Mouse (Mus musculus): ENCODE results near the gene Hacd2. TPM values are rescaled to one million over a fixed set of nuclear protein-coding genes. Genes with fewer than 3 reads are reported as not detected.

The Hacd2 gene
- polyA plus RNA-seq, 1 experiment = 32.6 TPM

DNA sequence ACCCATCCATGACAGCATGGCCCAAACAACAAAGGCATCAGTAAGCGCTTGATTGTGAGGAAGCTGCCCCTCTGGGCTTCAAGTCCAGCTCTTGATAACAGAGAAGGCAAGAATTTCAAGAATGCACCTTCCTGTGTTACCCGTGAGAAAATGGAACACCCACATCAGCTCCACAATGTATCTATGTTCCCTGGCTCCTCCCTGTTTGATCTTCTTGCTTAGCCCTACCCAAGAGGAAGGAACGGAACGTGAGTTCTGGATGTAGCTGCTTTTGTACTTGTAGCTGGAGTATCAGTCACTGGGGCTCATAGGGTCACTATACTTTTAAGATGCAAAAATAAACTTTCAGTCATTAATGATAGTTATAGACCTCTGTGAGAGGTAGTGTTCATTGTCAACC, 98.4 kb downstream of the Hacd2 start:
- TF ChIP-seq CTCF (IDR thresholded peaks at IDR 0.05; ENCODE audit: low read depth, low read length) (no peak), POLR2A (IDR thresholded peaks at IDR 0.05; ENCODE audit: borderline replicate concordance, low read depth, low read length) (no peak)
- Histone ChIP-seq H3K27ac (ENCODE audit: insufficient read depth, low read depth, low read length) (no peak overlapping the region), H3K4me3 (ENCODE audit: insufficient read depth, low read length) (no peak overlapping the region), H3K4me1 (ENCODE audit: control insufficient read depth, insufficient read depth, low read length) (no peaks in the 10 kb centered on the region)

GRCm38 (mm10) chr16:35127270-35127669, 105.0 kb downstream of the Hacd2 start:
- H3K4me3 ChIP-seq (ENCODE audit: insufficient read depth, low read length) = no peak overlapping the region
- H3K27ac ChIP-seq (ENCODE audit: insufficient read depth, low read depth, low read length) = no peak overlapping the region
- H3K4me1 ChIP-seq (ENCODE audit: control insufficient read depth, insufficient read depth, low read length) = no peaks in the 10 kb centered on the region
- TF ChIP-seq CTCF (IDR thresholded peaks at IDR 0.05; ENCODE audit: low read depth, low read length) (no peak), POLR2A (IDR thresholded peaks at IDR 0.05; ENCODE audit: borderline replicate concordance, low read depth, low read length) (no peak)

DNA sequence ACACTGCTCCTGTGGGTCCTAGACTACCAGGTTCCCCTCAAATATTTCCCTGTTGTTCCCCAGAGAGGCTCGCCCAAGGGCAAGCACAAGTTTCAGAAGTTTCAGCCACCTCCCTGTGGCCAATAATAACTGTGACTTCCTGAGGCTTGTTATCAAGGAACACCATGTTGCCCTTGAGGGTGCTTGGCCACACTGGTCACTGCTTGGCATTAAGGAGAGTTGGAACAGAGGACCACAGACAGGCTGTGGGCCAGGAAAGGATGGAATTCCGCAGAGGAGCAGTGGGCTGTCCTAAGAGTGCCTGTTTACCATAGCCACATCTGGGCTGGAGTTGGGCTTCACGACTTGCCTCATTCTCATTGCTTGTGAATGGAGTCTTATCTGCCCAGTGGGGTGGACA, 107.9 kb downstream of the Hacd2 start:
- H3K4me3 ChIP-seq (ENCODE audit: insufficient read depth, low read length) = no peak overlapping the region
- H3K4me1 ChIP-seq (ENCODE audit: control insufficient read depth, insufficient read depth, low read length) = no peaks in the 10 kb centered on the region
- H3K27ac ChIP-seq (ENCODE audit: insufficient read depth, low read depth, low read length) = no peak overlapping the region
- TF ChIP-seq CTCF (IDR thresholded peaks at IDR 0.05; ENCODE audit: low read depth, low read length) (no peak), POLR2A (IDR thresholded peaks at IDR 0.05; ENCODE audit: borderline replicate concordance, low read depth, low read length) (no peak)

- TF ChIP-seq CTCF (IDR thresholded peaks at IDR 0.05; ENCODE audit: low read depth, low read length) = no peak
- no peak for TF ChIP-seq POLR2A (IDR thresholded peaks at IDR 0.05; ENCODE audit: borderline replicate concordance, low read depth, low read length)
Measured at GRCm38 (mm10) chr16:35139416-35139815, 117.2 kb downstream of the Hacd2 start.

GRCm38 (mm10) chr16:35139873-35140619, 117.8 kb downstream of the Hacd2 start:
- H3K27ac ChIP-seq (ENCODE audit: insufficient read depth, low read depth, low read length) = no peak overlapping the region

More at GRCm38 (mm10) chr16:35139416-35139815, 117.2 kb downstream of the Hacd2 start:
- Histone ChIP-seq H3K4me3 (ENCODE audit: insufficient read depth, low read length) (no peak overlapping the region), H3K4me1 (ENCODE audit: control insufficient read depth, insufficient read depth, low read length) (no peaks in the 10 kb centered on the region), H3K27ac (ENCODE audit: insufficient read depth, low read depth, low read length) (no peak overlapping the region)

DNA sequence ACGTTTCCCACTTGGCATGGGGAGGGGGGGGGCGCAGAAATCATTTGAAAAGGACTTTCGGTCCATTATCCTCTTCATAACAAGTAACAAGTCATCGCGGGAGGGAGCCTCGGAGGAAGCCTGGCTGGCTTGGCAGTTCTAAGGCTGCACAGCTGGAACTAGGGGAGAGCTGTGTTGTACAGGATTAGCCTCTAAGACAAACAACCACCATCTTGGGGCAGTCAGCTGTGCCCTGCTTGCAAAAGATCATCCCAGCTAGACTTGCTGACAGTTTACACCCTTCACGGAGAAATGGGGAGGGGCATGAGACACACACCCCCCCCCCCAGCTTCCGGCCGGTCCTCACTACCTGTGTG, 118.4 kb downstream of the Hacd2 start:
- H3K4me1 ChIP-seq (ENCODE audit: control insufficient read depth, insufficient read depth, low read length) = no peaks in the 10 kb centered on the region
- TF ChIP-seq CTCF (IDR thresholded peaks at IDR 0.05; ENCODE audit: low read depth, low read length) (no peak), POLR2A (IDR thresholded peaks at IDR 0.05; ENCODE audit: borderline replicate concordance, low read depth, low read length) (no peak)
- no peak overlapping the region for H3K4me3 ChIP-seq (ENCODE audit: insufficient read depth, low read length)

More at GRCm38 (mm10) chr16:35139873-35140619, 117.8 kb downstream of the Hacd2 start:
- H3K4me3 ChIP-seq (ENCODE audit: insufficient read depth, low read length) = no peak overlapping the region
- H3K4me1 ChIP-seq (ENCODE audit: control insufficient read depth, insufficient read depth, low read length) = no peaks in the 10 kb centered on the region
- TF ChIP-seq POLR2A (IDR thresholded peaks at IDR 0.05; ENCODE audit: borderline replicate concordance, low read depth, low read length) = no peak
- TF ChIP-seq CTCF (IDR thresholded peaks at IDR 0.05; ENCODE audit: low read depth, low read length) = no peak

DNA sequence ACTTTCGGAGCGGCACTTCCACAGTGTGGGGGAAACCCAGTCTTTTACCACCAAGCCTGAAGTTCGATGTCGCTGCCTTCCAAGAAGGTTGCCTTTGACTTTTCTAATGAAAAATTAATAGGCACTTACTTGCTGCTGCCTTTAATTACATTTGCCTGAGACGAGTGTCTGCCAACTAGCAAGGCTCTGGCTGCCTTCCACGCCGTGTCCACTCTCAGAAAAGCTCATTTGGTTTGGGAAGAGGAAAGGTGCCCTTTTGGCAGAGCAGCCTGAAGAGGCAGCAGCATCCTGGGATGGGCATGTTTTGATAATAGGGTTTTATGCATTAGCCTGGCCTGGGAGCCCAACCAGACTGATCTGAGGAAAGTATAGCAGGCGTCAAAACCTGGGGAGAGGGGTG, 119.6 kb downstream of the Hacd2 start:
- Histone ChIP-seq H3K4me1 (ENCODE audit: control insufficient read depth, insufficient read depth, low read length) (no peaks in the 10 kb centered on the region), H3K4me3 (ENCODE audit: insufficient read depth, low read length) (no peak overlapping the region), H3K27ac (ENCODE audit: insufficient read depth, low read depth, low read length) (no peak overlapping the region)
- TF ChIP-seq CTCF (IDR thresholded peaks at IDR 0.05; ENCODE audit: low read depth, low read length) (no peak), POLR2A (IDR thresholded peaks at IDR 0.05; ENCODE audit: borderline replicate concordance, low read depth, low read length) (no peak)

More for the DNA sequence above, 118.4 kb downstream of the Hacd2 start:
- H3K27ac ChIP-seq (ENCODE audit: insufficient read depth, low read depth, low read length) = no peak overlapping the region

DNA sequence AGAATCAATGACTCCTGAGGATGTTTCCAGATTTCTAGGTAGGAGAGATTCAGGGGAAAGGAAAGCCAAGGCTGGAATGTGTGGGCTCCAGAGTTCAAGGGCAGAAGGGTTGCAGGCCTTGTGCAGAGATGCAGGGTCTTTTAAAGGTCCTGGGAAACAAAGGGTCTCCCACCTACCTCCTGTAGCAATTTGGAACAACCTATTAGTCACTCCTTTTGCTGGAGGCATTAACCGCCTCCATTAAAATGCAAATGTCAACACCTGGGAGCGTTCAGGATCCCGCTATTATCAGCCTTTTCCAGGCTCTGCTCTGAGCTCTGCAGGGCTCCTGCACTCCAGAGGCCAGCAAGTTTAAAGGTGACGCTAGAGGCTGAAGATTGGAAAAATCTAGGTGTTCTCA, 123.9 kb downstream of the Hacd2 start:
- no peaks in the 10 kb centered on the region for H3K4me1 ChIP-seq (ENCODE audit: control insufficient read depth, insufficient read depth, low read length)
- no peak overlapping the region for H3K27ac ChIP-seq (ENCODE audit: insufficient read depth, low read depth, low read length)
- TF ChIP-seq CTCF (IDR thresholded peaks at IDR 0.05; ENCODE audit: low read depth, low read length) = no peak
- no peak for TF ChIP-seq POLR2A (IDR thresholded peaks at IDR 0.05; ENCODE audit: borderline replicate concordance, low read depth, low read length)
- no peak overlapping the region for H3K4me3 ChIP-seq (ENCODE audit: insufficient read depth, low read length)

DNA sequence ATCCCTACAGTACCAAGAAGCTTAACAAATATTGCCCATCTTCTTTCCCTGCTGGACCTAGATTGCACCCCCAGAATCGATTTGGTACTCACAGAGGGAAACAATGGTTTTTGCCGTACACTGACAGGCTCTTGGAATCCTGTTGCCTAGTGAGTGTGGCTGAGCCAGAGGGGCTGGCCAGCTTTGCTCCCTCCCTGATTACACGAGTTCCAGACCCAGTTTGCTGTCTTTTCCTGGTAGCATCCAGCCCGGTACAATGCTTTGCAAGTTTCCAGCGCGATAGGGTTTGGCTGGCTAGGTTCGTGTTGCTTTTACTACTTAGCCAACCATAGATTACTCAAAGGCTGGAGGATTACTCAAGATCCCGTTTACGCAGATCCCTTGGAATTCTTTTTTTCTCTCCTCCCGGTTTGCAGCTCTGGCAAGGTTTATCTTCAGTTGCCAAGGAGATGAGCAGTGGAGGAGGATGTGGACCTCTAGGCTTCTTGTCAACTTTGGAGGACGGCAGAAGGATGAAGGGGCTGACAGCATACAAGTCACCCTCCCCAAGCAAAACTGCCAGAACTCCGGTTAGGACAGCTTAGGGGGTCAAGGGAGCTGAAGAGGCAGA, 131.0 kb downstream of the Hacd2 start:
- Histone ChIP-seq H3K4me3 (ENCODE audit: insufficient read depth, low read length) (no peak overlapping the region), H3K27ac (ENCODE audit: insufficient read depth, low read depth, low read length) (no peak overlapping the region), H3K4me1 (ENCODE audit: control insufficient read depth, insufficient read depth, low read length) (no peaks in the 10 kb centered on the region)
- no peak for TF ChIP-seq POLR2A (IDR thresholded peaks at IDR 0.05; ENCODE audit: borderline replicate concordance, low read depth, low read length)
- TF ChIP-seq CTCF (IDR thresholded peaks at IDR 0.05; ENCODE audit: low read depth, low read length) = no peak

- no peak for TF ChIP-seq POLR2A (IDR thresholded peaks at IDR 0.05; ENCODE audit: borderline replicate concordance, low read depth, low read length)
- TF ChIP-seq CTCF (IDR thresholded peaks at IDR 0.05; ENCODE audit: low read depth, low read length) = no peak
- Histone ChIP-seq H3K4me3 (ENCODE audit: insufficient read depth, low read length) (no peak overlapping the region), H3K4me1 (ENCODE audit: control insufficient read depth, insufficient read depth, low read length) (no peaks in the 10 kb centered on the region), H3K27ac (ENCODE audit: insufficient read depth, low read depth, low read length) (no peak overlapping the region)
Measured at GRCm38 (mm10) chr16:35154245-35154640, 132.0 kb downstream of the Hacd2 start.
